Mouse (Mus musculus): ENCODE measurements at regions not wholly inside any gene's neighbourhood (a gene's known extent, or its start where the extent isn't known, plus 50 kb on each side); places are given as distances from the start of the nearest gene placed in this dataset.

DNA sequence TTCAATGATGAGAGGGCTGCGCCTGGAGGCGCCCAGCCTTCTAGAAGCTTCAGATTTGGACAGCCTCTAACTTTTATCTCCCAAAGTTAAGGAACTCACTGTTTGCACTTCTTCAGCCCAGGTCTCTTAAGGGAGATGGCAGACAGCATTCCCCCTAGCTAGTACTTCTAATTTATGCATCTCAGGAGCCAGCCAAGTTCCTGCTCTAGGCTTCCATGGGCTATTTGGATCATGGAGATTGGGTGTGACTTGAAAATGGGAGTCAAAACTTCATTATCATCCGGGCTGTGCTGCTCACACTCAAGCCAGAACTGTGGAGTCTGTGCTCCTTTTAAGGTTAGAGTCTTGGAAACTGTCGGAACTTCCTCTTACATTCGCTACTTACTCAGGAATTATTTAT lies 158.7 kb downstream of the Gm12728 start:
- no peak overlapping the region for H3K9ac ChIP-seq
- H3K4me3 ChIP-seq: no peak overlapping the region
- H3K4me2 ChIP-seq: no peak overlapping the region
- no peaks in the 10 kb centered on the region for H3K27me3 ChIP-seq (replicated peaks)
- ATAC-seq: no peak
- no peaks in the 10 kb centered on the region for H3K4me1 ChIP-seq
- no peak overlapping the region for H3K27ac ChIP-seq
- 61% methylated on average over 5 of the region's 5 CpGs for WGBS (ENCODE audit: insufficient replicate concordance)
- H3K36me3 ChIP-seq: no peaks in the 10 kb centered on the region
- H3K9me3 ChIP-seq (replicated peaks): no peaks in the 10 kb centered on the region

DNA sequence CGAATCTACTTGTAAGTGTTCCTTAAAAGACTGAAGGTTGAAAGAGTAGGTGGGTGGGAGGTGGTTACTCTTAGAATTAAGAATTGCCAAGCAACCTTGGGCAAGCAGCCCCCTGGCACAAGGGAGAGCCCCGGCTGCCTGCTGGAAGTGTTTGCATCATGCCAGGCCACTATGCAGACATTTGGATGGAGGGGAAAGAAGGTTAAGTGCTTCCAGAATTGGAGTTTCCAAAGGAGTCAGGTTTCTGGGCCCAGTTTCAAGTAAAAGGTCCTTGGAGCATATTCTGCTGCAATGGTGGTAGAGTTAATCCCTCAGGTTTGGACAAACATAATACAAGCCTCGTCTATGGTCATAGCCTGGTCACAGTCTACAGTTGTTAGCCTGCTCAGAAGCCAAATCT lies 162.7 kb downstream of the Gm12728 start:
- Histone ChIP-seq H3K9ac (no peak overlapping the region), H3K36me3 (no peaks in the 10 kb centered on the region), H3K27ac (no peak overlapping the region), H3K4me2 (no peak overlapping the region), H3K27me3 (replicated peaks) (no peaks in the 10 kb centered on the region), H3K4me1 (no peaks in the 10 kb centered on the region), H3K4me3 (no peak overlapping the region), H3K9me3 (replicated peaks) (no peaks in the 10 kb centered on the region)
- no peak for ATAC-seq
- 50% methylated on average over 3 of the region's 3 CpGs for WGBS (ENCODE audit: insufficient replicate concordance)

DNA sequence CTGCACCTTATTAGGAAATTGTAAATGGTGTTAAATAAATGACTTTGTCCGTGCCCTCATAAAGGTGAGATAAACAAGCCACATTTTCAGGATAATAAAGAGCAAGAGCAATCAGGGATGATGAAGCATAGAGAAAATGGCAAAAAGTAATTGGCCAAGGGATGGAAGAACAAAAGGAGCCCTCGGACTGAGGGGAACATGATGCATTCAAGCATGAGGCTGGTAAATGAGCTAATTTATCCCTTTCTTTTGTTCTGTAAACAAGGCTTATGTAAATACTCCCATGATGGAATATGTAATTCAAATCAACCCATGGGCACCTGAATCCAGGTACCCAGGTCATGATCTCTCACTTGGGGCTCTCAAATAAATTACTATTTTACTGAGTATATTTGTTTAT lies 166.8 kb downstream of the Gm12728 start:
- ATAC-seq: no peak
- Histone ChIP-seq H3K9me3 (replicated peaks) (no peaks in the 10 kb centered on the region), H3K4me2 (no peak overlapping the region), H3K9ac (no peak overlapping the region), H3K4me3 (no peak overlapping the region), H3K4me1 (no peaks in the 10 kb centered on the region), H3K27ac (no peak overlapping the region), H3K27me3 (replicated peaks) (no peaks in the 10 kb centered on the region), H3K36me3 (no peaks in the 10 kb centered on the region)
- WGBS (ENCODE audit: insufficient replicate concordance): 69% methylated on average over 2 of the region's 2 CpGs

DNA sequence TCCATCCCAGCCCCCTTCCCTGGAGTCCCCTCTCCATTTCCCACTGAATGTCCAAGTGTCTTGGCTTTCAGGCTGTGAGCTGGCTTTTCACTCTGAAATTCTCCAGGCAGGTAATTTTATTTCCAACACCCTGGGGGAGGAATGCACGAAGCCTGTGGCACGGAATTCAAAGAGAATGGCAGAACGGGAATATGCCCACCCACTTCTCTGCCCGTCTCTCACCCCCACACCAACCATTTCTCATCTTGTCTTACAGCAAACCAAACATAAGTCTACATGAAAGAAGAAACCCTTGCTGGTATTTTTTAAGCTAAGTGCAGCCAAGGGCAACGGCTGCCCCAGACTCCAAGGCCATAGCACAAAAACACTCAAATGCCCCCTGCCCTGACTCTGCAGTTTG lies 168.7 kb downstream of the Gm12728 start:
- H3K4me1 ChIP-seq: no peaks in the 10 kb centered on the region
- WGBS (ENCODE audit: insufficient replicate concordance): 61% methylated on average over 5 of the region's 5 CpGs

DNA sequence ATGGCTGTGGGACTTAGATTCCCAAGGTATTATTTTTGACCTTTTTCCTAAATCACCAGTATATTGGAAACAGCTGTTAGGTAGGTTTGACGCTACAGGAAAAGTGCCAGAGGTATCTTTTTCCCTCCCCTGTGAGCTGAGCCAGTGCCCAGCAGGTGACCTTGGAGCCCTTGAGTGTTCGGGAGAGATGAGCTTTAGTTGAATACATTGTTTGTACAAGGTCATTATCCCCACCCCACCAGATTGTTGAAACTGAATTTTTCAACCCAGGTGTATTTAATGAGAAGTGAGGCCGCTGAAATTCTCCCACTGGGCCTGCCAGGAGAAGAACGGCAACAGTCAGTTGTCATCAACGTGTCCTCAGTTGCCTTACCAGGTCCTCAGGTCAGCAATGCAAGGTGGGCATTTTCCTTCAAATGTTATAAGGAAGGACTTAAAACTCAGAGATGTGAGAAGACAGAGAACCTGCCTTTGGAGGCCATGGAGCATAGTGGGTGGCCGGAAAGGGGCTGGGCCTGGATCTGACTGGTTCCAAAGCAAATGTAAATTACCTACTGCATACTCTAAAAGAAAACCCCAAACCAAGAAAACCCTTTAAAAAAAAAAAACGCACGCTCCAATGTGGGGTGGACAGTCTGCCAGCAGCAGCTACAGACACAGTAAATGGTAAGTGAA lies 172.2 kb downstream of the Gm12728 start:
- 59% methylated on average over 8 of the region's 8 CpGs for WGBS (ENCODE audit: insufficient replicate concordance)
- H3K4me1 ChIP-seq: no peaks in the 10 kb centered on the region
- no peak overlapping the region for H3K27ac ChIP-seq
- no peaks in the 10 kb centered on the region for H3K36me3 ChIP-seq
- H3K4me3 ChIP-seq: no peak overlapping the region
- no peak overlapping the region for H3K4me2 ChIP-seq
- H3K27me3 ChIP-seq (replicated peaks): no peaks in the 10 kb centered on the region
- no peaks in the 10 kb centered on the region for H3K9me3 ChIP-seq (replicated peaks)
- no peak for ATAC-seq
- no peak overlapping the region for H3K9ac ChIP-seq

More for the DNA sequence above, 168.7 kb downstream of the Gm12728 start:
- no peaks in the 10 kb centered on the region for H3K27me3 ChIP-seq (replicated peaks)
- H3K9ac ChIP-seq: no peak overlapping the region
- ATAC-seq: no peak
- no peak overlapping the region for H3K4me3 ChIP-seq
- H3K9me3 ChIP-seq (replicated peaks): no peaks in the 10 kb centered on the region
- no peak overlapping the region for H3K27ac ChIP-seq
- no peak overlapping the region for H3K4me2 ChIP-seq
- no peaks in the 10 kb centered on the region for H3K36me3 ChIP-seq

DNA sequence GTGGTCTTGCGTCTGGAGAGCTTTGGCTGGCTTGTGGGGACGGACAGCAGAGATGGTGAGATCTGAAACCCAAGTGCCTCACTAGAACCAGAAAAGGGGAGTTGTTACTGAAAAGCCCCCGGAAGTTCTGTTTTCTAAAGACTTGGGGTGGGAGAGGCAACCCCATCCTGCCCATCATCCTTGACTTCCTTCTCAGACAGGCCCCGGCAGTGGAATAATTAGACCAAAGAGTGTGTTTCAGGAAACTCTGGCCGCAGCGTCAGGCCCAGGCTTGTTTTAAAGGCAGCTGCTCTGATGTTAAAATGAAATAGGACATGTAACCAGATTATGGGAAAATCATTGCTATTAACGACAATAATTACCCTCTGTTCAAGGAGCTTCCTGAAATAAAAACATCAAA lies 172.9 kb downstream of the Gm12728 start:
- Histone ChIP-seq H3K4me2 (no peak overlapping the region), H3K4me1 (no peaks in the 10 kb centered on the region), H3K36me3 (no peaks in the 10 kb centered on the region), H3K27me3 (replicated peaks) (no peaks in the 10 kb centered on the region), H3K4me3 (no peak overlapping the region), H3K9me3 (replicated peaks) (no peaks in the 10 kb centered on the region), H3K9ac (no peak overlapping the region), H3K27ac (no peak overlapping the region)
- no peak for ATAC-seq
- 49% methylated on average over 7 of the region's 7 CpGs for WGBS (ENCODE audit: insufficient replicate concordance)

DNA sequence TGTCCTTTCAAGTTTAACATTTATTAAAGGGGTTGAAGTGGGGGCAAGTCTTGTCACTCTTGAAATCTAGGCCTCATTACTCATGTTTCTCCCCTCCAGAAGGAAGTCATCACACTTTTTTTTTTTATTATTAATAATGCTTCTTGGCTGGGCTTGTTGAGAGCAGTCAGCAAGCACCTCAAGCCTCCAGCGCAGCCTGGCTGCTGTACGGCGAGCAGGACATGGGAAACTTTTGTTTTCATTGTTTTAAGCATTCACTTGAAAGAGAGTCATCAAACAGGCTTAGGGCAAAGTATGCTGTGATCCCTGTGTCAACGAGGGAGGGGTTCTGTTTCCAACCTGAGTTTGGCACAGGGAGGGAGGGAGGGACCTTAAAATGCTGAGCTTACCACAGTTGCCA lies 178.7 kb downstream of the Gm12728 start:
- H3K36me3 ChIP-seq: no peaks in the 10 kb centered on the region
- no peak overlapping the region for H3K9ac ChIP-seq
- no peak overlapping the region for H3K4me3 ChIP-seq
- WGBS (ENCODE audit: insufficient replicate concordance): 52% methylated on average over 4 of the region's 4 CpGs
- no peaks in the 10 kb centered on the region for H3K27me3 ChIP-seq (replicated peaks)
- no peak for ATAC-seq
- no peaks in the 10 kb centered on the region for H3K9me3 ChIP-seq (replicated peaks)
- no peak overlapping the region for H3K4me2 ChIP-seq
- no peaks in the 10 kb centered on the region for H3K4me1 ChIP-seq
- no peak overlapping the region for H3K27ac ChIP-seq

DNA sequence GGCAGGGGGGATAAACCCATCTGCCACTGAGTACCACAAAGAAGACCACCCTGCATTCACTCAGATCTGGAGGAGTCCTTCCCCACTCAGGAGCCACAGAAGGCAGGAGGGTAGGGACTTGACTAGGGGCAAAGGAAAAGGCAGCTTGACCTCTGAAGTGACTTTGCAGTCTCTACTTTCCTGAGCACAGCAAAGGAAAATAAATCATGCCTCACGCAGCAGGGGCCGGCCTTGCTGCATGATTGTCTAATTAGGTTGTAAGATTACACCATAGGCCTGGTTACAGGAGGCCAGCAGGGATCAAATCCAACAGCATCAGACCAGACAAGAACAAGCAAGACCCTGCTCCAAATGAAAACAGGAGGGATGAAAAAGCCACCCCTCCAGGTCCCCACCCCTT lies 180.0 kb downstream of the Gm12728 start:
- no peak for ATAC-seq
- H3K9ac ChIP-seq: no peak overlapping the region
- 31% methylated on average over 2 of the region's 2 CpGs for WGBS (ENCODE audit: insufficient replicate concordance)
- no peaks in the 10 kb centered on the region for H3K36me3 ChIP-seq
- H3K27me3 ChIP-seq (replicated peaks): no peaks in the 10 kb centered on the region
- no peak overlapping the region for H3K4me3 ChIP-seq
- no peaks in the 10 kb centered on the region for H3K4me1 ChIP-seq
- no peak overlapping the region for H3K27ac ChIP-seq
- H3K9me3 ChIP-seq (replicated peaks): no peaks in the 10 kb centered on the region
- no peak overlapping the region for H3K4me2 ChIP-seq

DNA sequence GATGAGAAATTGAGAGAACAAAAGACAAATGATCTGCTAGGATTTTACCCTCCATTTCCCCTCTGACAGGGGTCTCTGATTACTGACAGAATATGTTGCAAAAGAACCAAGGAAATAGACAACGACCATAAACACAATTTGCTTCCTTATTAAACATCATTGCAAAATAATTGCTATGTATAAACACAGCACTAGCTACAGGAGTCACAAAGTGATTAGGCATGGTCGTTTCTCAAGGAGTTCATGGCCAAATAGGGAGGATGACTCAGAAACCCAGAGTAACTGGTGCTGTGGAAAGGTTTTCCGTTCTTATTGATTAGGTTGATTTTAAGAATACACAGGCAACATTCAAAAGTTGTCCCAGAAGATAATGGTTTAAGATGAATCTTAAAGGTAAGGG lies 180.4 kb downstream of the Gm12728 start:
- no peak overlapping the region for H3K27ac ChIP-seq
- no peak for ATAC-seq
- WGBS (ENCODE audit: insufficient replicate concordance): 51% methylated on average over 3 of the region's 3 CpGs

DNA sequence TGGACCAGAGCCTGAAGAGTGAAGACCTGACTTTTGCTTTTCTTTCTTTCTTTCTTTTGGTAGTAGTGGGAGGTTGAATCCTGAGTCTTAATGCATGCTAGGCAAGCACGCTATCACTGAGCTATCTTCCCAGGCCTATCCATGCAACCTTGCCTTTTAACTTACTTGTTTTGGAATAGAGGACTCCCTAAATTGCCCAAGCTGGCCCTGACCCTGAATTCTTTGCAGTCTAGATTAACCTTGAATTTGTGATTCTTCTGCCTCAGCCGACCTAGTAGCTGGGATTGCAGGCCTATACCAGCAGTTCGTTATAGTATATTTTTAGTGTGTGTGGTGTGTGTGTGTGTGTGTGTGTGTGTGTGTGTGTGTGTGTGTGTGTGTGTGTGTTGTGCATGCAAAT lies 183.1 kb downstream of the Gm12728 start:
- Histone ChIP-seq H3K27me3 (replicated peaks) (no peaks in the 10 kb centered on the region), H3K27ac (no peak overlapping the region), H3K9me3 (replicated peaks) (no peaks in the 10 kb centered on the region), H3K4me1 (no peaks in the 10 kb centered on the region), H3K9ac (no peak overlapping the region), H3K36me3 (no peaks in the 10 kb centered on the region), H3K4me2 (no peak overlapping the region), H3K4me3 (no peak overlapping the region)
- WGBS (ENCODE audit: insufficient replicate concordance): 77% methylated on average over 3 of the region's 3 CpGs
- no peak for ATAC-seq

More for the DNA sequence above, 180.4 kb downstream of the Gm12728 start:
- Histone ChIP-seq H3K36me3 (no peaks in the 10 kb centered on the region), H3K9me3 (replicated peaks) (no peaks in the 10 kb centered on the region), H3K27me3 (replicated peaks) (no peaks in the 10 kb centered on the region), H3K9ac (no peak overlapping the region), H3K4me3 (no peak overlapping the region), H3K4me2 (no peak overlapping the region), H3K4me1 (no peaks in the 10 kb centered on the region)

DNA sequence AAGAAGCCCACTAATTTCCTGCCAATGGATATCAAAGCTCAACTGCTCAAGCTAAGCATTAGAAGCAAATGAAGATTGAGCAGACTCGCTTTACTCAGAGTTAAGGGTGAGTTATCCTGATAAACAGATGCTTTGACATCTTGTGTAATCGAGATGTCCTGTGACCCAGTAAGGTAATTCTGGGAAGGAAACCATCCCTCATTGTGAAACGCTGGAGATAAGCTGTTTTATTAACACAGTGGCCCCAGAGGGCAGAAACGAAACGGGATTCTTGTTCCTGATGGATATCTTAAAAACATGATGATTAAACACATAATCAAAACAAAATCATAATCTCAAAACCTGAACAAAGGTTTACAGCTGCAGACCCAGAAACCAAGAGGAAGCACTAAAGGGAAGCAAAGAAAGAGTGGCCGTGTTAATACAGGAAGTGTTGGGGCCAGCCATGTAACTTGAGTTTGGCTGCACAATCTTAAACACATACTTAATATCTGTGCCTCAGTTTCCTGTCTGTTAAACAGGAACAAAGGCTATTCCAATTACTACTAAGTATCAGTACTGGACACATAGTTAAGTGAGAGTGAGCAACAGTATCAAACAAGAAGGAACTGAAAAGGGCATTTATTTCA lies 184.2 kb downstream of the Gm12728 start:
- no peaks in the 10 kb centered on the region for H3K36me3 ChIP-seq
- no peak overlapping the region for H3K27ac ChIP-seq
- 15% methylated on average over 6 of the region's 6 CpGs for WGBS (ENCODE audit: insufficient replicate concordance)
- no peak overlapping the region for H3K4me2 ChIP-seq
- H3K4me3 ChIP-seq: no peak overlapping the region
- H3K27me3 ChIP-seq (replicated peaks): no peaks in the 10 kb centered on the region
- no peaks in the 10 kb centered on the region for H3K4me1 ChIP-seq
- ATAC-seq: no peak
- no peak overlapping the region for H3K9ac ChIP-seq
- H3K9me3 ChIP-seq (replicated peaks): no peaks in the 10 kb centered on the region

DNA sequence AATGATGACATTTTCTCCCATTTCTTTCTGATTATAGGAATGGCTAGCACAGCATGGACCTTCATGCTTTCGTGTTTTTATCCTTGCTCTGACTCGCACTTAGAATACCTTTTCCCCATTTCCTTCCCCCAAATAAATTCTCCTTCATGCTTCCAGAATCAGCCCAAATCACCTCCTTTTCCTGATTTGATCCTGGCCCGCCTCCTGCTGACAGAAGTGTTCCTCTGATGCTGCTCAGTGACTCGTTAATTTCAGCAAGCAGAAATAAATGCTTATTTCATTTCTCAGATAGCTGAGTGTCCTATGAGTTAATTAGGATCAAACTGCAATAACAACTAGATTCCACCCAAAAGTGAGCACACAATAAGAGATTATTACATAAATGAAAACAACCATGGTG lies 185.3 kb downstream of the Gm12728 start:
- Histone ChIP-seq H3K9me3 (replicated peaks) (no peaks in the 10 kb centered on the region), H3K27ac (no peak overlapping the region), H3K4me2 (no peak overlapping the region), H3K4me1 (no peaks in the 10 kb centered on the region), H3K4me3 (no peak overlapping the region), H3K27me3 (replicated peaks) (no peaks in the 10 kb centered on the region), H3K9ac (no peak overlapping the region), H3K36me3 (no peaks in the 10 kb centered on the region)
- 57% methylated on average over 4 of the region's 4 CpGs for WGBS (ENCODE audit: insufficient replicate concordance)
- no peak for ATAC-seq

DNA sequence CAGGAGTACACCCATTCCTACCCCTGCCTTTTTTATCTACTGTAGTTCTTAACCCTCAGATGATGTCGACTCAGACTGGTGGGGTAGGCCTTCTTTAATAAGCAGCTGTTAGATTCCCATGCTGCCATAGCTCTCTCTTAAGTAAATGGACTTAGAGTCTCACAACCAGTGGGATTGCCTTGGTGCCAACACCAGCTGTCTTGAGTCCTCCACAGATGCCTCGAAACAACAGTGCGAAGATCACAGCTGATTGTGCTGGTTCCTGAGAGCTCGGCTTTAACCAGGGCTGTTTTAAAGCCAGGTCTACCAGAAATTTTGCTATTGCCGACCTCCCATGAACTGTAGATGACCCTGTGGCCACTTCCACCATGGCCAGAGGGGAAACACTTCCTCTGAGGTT lies 189.4 kb downstream of the Gm12728 start:
- Histone ChIP-seq H3K4me3 (no peak overlapping the region), H3K36me3 (no peaks in the 10 kb centered on the region), H3K27ac (no peak overlapping the region), H3K27me3 (replicated peaks) (no peaks in the 10 kb centered on the region), H3K4me2 (no peak overlapping the region), H3K9ac (no peak overlapping the region), H3K4me1 (no peaks in the 10 kb centered on the region), H3K9me3 (replicated peaks) (no peaks in the 10 kb centered on the region)
- WGBS (ENCODE audit: insufficient replicate concordance): 62% methylated on average over 5 of the region's 5 CpGs
- ATAC-seq: no peak
